Comparison of ENCODE assay signal across 35 mouse cellular contexts in genomic region chr5:140154166-140154565, GRCm38 (mm10).
"Had no signal": no experiment of that assay in that cellular context is flagged by ENCODE, and none has a peak within 500 bp of the region (broad histone marks: within the 10 kb centered on the region; RNA-seq: fewer than 3 reads in every experiment).

No protein-coding gene starts in this region.

- DNase-seq: heart, postnatal 10 days; heart, postnatal 14 days; heart, postnatal 36 days; heart, postnatal 4 days; kidney, adult 11 months; kidney, adult 18-20 months; kidney, adult 2 months; kidney, adult 8-10 months; kidney, adult 9 months; kidney, postnatal 10 days; kidney, postnatal 14 days; kidney, postnatal 25 days; kidney, postnatal 36 days; kidney, postnatal 4 days; layer of hippocampus, adult 9-11 months; layer of hippocampus, postnatal 36 days had no signal

- H3K36me3 ChIP-seq: heart, embryonic 12.5 days; heart, embryonic 13.5 days; heart, embryonic 15.5 days; hindbrain, embryonic 10.5 days; hindbrain, embryonic 12.5 days; hindbrain, embryonic 13.5 days; hindbrain, embryonic 15.5 days; intestine, embryonic 15.5 days; kidney, embryonic 15.5 days had no signal

- H3K9me3 ChIP-seq: heart, embryonic 12.5 days; heart, embryonic 13.5 days; heart, embryonic 15.5 days; hindbrain, embryonic 10.5 days; hindbrain, embryonic 12.5 days; hindbrain, embryonic 13.5 days; hindbrain, embryonic 15.5 days; intestine, embryonic 15.5 days; kidney, embryonic 15.5 days had no signal

- H3K4me3 ChIP-seq: heart, embryonic 12.5 days; heart, embryonic 13.5 days; heart, embryonic 15.5 days; hindbrain, embryonic 10.5 days; hindbrain, embryonic 12.5 days; hindbrain, embryonic 13.5 days; hindbrain, embryonic 15.5 days; intestine, embryonic 15.5 days; kidney, embryonic 15.5 days; layer of hippocampus, adult 2 months; left cerebral cortex, adult 2 months had no signal

- H3K9ac ChIP-seq: heart, embryonic 12.5 days; heart, embryonic 13.5 days; heart, embryonic 15.5 days; hindbrain, embryonic 12.5 days; hindbrain, embryonic 13.5 days; hindbrain, embryonic 14.5 days; hindbrain, embryonic 15.5 days; intestine, embryonic 15.5 days; kidney, embryonic 15.5 days had no signal

- ATAC-seq: hindbrain, embryonic 16.5 days; hindbrain, postnatal 0 days; inflammation-experienced regulatory T-cells, adult 6 months; intestine, embryonic 15.5 days; intestine, embryonic 16.5 days; intestine, postnatal 0 days had no signal

- H3K27ac ChIP-seq: heart, embryonic 13.5 days; heart, embryonic 15.5 days; hindbrain, embryonic 10.5 days; hindbrain, embryonic 12.5 days; hindbrain, embryonic 13.5 days; hindbrain, embryonic 14.5 days; hindbrain, embryonic 15.5 days; hindbrain, postnatal 0 days; intestine, embryonic 15.5 days; kidney, embryonic 15.5 days; kidney, postnatal 0 days; layer of hippocampus, adult 2 months; left cerebral cortex, adult 2 months had no signal

- H3K4me2 ChIP-seq: heart, embryonic 11.5 days; heart, embryonic 12.5 days; heart, embryonic 13.5 days; heart, embryonic 15.5 days; hindbrain, embryonic 12.5 days; hindbrain, embryonic 13.5 days; hindbrain, embryonic 14.5 days; hindbrain, embryonic 15.5 days; intestine, embryonic 15.5 days; kidney, embryonic 15.5 days had no signal

- H3K4me1 ChIP-seq: intestine, embryonic 15.5 days had no signal

- H3K27me3 ChIP-seq: heart, embryonic 12.5 days; heart, embryonic 13.5 days; heart, embryonic 15.5 days; hindbrain, embryonic 12.5 days; hindbrain, embryonic 13.5 days; hindbrain, embryonic 15.5 days; intestine, embryonic 15.5 days; kidney, embryonic 15.5 days had no signal
